Mouse (Mus musculus) megakaryocyte, adult 5-6 weeks (primary cell): ENCODE data around the gene Gstz1. TPM values are rescaled to one million over a fixed set of nuclear protein-coding genes. Genes with fewer than 3 reads are reported as not detected.
"Not testable (repeated sequence)": the region's sequence is repeated elsewhere in the genome, so short reads cannot be mapped to it uniquely, and the experiment has no call there.

Source experiments
- ATAC-seq: 2 replicates; pipeline ENCODE4 v1.8.0; 2016; ENCODE audit warnings: mild to moderate bottlenecking, inconsistent platforms; ENCODE audit not compliant: poor library complexity, severe bottlenecking
- total RNA-seq, 2 experiments: library from RNA; stranded (forward) in 1 of 2; stranded (reverse) in 1 of 2; fragments of 153-499, 151-499 nt in 1 of 2; fragments of 221-1000, 200-1000 nt in 1 of 2; gene quantifications; 2 replicates each; pipeline versions ENCODE4 v1.2.3 to v1.2.4; 2015 to 2017

The Gstz1 gene
- total RNA-seq (2015) = 9.7 and 10.6 TPM in 2 replicates
- total RNA-seq (2017) = 8.5 and 11.6 TPM in 2 replicates

DNA sequence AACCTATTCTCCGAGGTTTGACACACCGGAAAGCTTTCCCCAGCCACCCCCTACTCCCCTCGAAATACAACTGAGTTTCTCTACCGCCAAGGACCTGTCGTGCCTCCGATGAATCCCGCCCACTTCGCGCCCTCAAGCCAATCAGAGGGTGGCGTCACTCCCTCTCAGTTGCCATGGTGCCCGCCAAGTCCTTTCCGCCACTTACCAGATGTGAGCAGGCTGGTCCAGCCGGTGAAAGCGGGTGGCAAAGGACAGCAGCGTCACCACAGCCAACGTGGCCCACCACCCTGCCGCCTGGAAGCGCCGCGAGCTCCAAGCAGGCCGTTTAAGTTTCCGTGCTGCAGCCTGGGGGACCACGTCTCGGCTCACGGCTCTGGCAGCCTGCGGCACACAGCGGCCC is at the start of gene Gstz1:
Gstz1 (plus strand) TSS at position 200 of the 400 bp plus-strand sequence.
- peak; percentile 81 for ATAC-seq

DNA sequence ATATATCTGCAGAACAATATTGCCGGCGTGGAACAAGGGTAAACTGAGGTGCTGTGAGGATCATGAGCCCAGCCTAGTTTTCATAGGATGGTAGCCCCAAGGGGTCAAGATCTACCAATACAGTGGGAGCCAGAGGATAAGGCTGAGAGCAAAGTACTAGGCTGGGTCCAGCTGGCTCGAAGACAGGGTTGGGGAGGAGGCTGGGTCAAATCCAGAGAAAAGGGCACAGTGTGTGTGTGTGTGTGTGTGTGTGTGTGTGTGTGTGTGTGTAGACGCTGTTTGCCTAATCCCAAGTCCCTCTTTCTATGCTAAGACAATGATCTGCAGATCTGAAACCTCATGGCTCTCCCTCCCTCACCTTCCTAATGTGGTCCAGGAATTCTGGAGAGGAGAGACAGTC is 46.6 kb upstream of the Gstz1 start:
- ATAC-seq = no peak

DNA sequence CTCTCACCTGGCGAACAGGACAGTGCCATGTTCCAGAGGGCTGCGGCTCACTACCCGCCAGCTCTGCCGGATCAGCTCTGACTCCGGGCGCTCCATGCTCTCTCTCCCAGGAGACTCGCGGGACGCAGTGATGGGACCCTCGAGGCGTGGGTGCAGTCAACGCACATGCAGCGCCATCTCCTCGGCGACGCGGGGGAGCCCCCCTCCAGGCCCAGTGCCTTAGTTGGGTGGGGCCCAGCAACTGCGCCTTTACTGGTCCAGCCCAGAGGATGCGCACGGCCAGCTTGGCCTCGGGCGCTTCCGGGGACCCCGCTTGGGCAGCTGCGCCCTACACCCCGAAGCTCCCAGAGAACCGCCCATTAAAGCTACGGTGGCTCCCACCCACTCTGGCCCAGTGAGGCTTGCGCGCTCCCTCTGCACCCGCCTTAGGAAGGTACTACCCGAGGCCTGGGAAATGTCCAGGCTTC is 44.8 kb upstream of the Gstz1 start, which contains the start of gene Ngb:
Ngb (minus strand) TSS at position 375 of the 467 bp plus-strand sequence.
- ATAC-seq = no peak

DNA sequence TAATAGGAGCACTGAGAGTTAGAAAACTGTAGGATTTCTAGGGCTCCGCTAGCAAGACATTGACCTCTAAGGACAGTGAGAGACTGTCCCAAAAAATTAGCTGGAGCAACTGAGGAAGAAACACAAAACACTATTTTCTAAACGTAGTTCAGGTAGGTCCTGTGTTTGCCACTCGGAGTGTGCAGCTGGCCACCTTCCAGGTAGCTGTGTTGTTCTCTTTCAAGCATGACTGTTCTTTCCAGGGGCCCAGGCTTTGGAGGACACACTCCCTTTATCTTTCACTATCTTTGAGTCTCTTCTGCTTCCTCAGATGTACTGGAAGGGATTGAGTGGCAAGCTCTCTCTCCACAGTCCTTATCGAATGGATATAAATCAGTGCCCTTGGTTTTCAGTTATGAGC is 43.5 kb upstream of the Gstz1 start:
- no peak for ATAC-seq

DNA sequence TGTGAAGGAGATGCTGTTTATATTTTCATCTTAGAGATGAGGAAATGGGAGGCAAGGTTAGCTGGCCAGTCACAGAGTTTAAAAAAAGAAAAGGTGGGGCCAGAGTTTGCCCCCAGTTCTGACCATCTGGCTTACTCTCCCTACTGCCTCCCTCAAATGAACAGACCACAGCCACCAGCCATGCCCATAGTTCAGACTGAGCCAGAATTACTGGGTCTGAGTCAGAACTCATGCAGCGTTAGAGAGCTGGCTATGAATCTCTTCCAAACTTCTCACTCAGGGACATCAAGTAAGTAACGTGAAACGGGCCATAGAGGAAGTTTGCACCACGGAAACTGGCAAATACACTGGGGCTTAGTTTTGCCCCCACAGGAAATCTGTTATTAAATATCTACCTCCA is 42.2 kb upstream of the Gstz1 start:
- ATAC-seq = no peak

DNA sequence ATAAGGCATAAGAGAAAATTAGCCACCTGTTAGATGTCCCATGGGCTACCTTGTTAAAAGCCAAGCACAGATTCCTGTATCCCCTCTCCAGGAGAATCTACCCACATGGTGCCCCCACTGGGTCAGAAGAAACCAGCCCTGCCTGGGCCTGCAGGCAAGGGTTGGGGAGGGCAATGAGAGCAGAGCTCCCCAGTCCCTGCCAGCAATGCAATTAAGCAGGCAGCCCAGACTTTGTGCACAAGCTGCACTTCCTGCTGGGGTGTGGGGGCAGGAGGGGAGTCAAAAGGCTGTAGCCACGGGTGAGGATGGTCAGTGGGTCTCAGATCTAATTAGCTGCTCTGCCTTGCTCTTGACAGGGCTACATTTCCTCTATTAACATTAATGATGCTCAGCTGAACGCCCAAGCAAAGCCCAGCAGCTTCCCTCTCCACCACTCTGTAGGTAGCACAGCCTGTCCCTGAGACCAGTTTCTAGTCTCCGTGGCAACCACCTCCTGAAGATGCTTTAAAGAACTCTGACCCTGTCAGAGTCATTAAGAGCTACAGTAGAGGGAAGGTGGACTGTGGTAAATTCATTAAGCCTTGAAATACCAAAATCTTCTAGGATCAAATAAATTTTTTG is 39.5 kb upstream of the Gstz1 start:
- ATAC-seq = no peak

DNA sequence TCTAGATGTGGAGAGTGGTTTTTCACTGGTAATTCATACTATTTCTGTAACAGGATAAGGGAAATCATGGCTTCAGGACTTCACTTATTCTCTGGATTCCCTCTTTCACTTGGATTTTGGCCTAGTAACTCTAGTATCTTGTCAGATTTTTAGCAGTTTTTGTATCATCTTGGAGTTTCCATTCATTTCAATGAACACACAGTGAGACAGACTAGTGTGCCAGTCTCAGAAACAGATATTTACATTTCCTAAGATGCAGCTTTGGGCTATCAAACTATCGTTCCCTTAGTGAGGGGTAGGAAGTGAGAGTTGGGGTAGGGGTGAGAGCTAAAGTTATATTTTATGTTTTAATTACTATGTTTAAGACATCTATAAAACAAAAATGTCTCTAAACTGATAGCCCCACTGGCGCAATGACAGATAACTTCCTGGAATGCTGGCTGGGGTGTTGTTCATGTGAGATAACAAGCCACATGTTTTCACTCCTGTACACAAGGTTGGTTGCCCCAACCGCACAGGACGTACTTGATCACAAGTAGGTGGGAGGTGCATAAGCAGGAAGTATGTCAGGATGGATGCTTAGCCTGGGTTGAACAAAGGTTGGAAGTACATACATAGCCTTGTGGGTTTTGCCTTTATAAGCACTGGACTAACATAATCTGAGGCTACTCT is 24.9 kb upstream of the Gstz1 start:
- no peak for ATAC-seq

DNA sequence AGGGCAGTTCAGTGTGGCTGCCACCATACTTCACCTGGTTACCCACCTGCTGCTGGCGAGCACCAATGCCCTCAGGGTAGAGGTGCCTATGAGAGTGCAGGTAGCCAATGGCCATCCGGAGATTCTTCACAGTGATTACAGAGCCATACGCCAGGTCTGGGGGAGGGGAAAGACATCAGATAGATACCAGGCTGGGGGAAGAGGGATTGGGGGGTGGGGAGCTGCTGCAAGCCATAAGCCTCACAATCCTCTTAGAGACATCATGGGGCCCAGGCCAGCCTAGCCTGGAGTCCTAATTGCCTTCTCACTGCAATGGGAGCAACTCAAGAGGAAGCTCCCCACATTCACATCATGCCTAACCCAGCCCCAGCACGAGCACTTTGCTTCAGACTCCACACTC is 19.7 kb upstream of the Gstz1 start:
- no peak for ATAC-seq

DNA sequence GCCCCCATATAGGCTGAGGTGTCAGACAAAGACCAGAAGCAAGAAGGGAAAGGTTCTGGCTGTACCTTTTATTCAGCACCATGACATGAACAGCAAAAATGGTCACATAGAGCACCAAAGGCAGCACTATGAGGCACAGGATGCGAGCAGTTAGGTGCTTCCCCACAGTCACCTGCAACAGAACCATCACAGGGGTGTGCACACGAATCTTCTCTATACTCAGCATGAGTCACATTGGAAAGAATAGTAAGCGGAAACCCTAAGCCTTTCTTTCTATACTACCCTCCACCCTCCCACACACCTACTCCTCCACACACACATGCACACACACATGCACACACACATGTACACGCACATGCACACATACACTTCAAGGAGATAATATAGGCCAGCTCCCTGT is 16.7 kb upstream of the Gstz1 start:
- ATAC-seq = no peak

DNA sequence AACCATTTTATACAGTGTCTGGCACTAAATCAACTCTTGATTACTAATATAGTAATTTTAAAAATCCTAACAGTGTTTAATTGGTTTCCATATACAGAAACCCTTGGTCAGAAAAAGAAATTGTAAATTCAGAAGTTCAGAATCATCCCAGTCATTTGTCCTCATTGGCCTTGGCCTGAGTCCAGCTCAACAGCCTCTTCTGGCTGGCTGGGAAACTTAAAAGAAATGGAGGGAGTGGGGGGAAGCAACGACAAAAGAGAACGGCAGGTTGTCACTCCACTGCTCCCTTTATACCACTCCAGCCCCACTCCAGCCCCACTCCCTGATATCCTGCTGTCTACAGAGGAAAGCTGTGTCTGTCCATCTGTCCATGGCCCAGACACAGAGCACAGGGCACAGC is 15.8 kb upstream of the Gstz1 start:
- no peak for ATAC-seq

DNA sequence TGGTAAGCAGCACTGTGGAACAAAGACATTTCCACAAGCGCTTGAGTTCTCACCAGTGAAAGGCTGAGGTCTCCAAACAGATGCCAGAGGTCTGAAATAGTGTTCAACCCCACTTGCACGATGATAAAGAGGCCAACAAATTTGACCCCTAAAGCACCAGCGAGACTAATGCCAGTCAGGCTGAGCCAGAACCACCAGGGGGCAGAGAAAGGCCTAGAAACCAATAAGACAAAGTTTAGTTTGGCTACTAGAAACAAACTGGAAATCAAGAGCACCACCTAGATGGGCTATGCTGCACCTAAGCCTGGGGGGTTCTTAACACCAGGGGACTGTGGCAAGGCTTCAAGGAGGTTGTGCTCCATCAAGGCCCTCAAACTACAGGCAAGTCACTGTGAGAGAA is 15.3 kb upstream of the Gstz1 start:
- 0 out of 2 replicates have a peak, but pooled peaks have one; percentile 60 for ATAC-seq

DNA sequence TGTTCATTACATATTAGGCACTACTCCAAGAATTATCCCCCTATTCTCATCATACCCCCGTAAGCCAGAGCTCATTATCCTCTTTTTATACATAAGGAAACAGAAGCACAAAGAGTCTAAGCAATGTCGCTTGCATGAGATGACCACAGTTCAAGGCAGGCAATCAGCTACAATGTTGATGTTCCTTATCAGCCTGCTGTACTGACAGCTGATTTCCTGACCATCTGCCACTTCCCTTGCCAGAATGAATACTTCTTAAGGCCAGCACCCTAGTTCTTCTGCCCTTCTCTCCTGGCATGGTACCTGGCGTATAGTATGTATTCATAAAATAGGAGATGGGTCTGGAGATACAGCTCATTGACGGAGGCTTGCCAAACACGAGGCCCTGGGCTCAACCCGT is 14.8 kb upstream of the Gstz1 start:
- no peak for ATAC-seq

DNA sequence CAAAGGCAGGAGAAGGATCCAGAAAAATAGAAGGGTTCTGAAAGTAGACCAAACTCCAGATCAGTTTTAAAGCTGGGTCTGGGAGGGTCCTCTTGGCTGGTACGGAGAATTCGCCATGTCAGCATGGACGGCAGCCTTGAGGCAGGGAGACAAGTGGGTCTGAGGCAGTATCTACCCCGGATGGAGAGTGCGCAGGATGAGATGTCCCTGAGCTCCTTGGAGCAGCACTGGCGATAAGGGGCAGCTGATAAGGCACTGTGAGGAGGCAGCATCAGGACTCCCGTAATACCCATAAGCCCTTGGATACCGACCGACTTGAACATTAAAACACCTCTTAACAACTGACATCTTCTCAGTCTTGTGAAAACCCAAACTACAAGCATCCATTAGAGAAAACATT is 14.2 kb upstream of the Gstz1 start:
- ATAC-seq = no peak

DNA sequence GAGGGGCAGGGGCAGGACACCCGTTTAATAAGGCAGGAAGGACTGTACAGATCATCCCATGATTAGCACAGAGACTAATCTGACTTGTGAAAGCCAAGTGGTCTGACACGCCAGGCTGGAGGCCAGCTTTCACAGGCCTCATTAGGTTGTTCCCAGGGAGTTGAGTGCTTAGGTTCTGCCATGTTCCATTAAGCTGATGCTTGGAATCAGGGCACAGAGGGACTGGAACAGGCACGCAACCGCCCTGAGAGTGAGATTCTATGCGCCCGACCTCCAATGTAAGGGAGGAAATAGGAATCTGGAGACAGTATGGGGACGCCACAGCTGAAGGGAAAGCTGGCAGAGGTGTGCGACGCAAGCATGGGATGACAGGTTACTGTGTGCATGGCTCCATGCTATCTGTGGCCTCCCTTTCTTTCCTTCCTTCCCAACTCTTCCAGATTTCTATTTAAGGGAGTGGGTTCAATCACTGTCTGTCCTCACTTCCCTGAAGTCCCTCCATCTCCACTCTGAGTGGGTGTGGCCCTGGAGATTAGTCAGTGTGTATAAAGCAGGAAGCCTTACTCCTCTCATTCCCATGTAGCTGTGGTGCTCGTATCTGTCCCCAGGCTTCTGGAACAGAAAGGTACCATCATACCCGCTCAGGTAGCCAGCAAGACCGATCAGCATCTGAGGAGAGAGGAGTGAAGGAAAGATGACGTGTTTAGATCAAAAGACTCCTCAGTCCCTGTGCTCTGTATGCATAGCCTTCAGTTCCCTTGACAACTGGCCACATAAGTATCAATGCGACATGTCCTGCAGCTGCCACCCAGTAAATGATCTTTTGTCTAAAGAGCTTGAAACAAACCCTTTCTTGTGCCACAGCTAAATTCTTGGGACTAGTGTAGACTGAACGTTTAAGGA is 9.3 kb upstream of the Gstz1 start:
- ATAC-seq = no peak

DNA sequence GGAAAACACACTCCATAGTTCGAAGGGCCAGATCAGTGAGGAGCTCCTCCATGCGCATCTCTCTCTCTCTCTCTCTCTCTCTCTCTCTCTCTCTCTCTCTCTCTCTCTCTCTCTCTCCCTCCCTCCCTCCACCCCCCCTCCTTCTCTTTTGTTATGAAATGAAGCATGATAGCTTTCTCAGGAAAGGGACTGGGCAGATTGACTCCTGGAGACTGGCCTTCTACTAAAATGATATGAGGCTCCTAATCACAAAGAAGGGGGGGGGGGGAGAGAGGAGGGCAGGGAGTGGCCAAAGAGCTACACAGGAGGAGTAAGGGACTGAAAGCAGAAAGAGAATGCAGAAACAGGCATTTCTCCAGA is 8.6 kb upstream of the Gstz1 start:
- ATAC-seq = no peak

DNA sequence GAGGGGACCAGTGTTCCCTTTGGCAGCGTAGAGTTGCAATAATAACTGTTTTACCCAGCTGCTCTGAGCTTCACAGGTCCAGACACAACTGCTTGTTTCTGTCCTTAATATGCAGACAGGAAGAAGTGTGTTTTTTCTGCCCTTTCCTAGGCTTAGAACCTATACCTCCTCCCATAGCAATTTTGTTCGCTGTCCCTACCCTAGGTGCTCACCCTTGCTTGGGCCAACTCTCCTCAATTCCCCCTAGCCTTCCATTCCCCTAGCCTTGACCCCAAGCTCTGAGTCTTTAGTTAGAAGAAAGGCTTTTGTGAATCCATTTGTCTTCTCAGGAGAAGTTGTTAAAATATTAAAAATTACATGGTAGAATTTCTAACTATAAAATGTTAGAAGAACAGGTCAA is 8.2 kb upstream of the Gstz1 start:
- ATAC-seq = no peak

DNA sequence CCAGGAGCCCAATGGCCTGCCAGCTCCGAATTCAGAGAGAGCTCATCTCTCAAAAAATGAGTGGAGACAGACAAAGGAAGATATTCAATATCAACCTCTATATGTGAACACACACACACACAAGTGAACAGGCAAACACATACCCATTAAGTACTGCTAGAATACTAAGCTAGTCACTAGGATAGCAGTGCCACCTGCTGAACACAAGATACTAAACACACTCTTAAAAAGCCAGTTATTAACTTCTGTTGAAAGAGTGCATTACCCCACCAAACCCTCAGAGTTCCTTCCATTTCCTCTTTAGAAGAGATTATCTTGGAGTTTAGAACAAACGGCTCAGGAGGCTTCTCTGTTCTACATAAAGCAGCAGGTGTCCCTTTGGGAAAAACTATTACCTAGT is 4.8 kb upstream of the Gstz1 start:
- ATAC-seq = no peak

DNA sequence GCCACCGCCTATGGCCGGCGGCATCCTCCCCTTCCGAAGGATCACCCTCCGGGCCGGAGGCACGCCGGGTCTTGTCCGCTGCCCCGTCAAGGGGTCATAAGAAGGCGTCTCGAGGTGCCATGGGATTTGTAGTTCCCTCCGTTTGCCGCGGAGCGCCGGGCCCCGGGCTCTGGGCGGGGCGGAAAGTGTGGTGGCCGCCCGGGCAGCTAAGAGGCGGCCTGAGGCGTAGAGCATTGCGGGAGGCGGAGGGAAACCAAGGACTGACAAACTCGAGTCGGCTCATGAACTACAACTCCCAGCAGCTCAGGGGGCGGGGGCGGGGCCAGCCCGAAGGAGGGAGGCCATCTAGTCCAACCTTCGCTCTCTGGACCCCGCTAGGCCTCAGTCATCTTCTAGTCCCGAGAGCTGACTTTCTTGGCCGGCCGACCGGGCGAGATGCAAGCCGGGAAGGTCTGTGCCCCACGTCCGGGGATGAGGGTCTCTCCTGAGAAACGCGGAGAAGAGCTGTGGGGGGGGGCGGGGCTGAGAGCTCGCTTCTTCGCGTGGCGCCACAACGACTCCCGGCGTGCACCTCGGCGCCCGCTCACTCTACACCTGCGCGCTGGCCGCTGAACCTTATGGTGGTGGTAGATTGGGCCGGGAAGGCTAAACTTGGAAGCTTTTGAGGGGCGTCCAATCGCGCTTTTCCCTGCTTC is 577 bp downstream of the Gstz1 start, which contains the start of gene Pomt2:
Pomt2 (minus strand) TSS at position 574 of the 695 bp plus-strand sequence.
- ATAC-seq = peak; percentile 93

DNA sequence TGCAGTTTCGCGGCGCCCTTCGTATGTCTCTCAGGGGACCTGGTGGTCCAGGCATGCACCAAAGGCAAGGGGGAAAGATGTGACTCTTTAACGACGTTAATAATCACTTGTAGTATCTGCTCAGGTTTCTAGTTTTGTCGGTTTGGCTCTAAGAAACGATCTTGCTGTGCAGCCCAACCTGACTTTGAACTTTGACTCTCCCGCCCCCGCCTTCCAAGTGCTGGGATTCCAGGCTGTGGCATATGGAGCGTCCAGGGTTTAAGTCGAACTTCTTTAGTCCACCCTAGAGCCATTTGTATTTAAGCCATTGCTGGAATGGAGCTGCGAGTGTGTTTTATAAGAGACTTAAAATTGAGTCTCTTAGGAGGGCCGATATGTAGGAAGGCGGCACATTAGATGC is 1.2 kb downstream of the Gstz1 start:
- ATAC-seq = peak; percentile 3; the same call in 1 of the 2 replicates

DNA sequence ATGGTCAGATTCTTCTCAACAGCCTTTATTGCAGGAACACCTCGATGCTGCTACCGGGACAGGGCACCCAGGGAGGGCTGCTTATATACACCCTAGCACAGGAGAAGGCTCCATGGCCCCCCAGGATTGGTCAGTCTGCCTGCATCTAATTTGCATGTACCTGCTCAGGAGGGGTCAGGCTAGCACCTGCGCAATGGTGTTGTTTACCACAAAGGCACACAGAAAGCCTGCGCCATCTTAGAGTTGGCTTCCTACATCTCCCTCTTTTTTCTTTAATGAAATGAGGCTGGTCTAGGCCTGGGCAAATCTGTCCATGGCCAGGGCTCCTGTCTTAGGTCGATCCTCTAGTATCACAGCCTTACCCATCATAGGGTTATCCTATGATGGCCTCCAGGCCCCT is 2.5 kb downstream of the Gstz1 start:
- no peak for ATAC-seq

DNA sequence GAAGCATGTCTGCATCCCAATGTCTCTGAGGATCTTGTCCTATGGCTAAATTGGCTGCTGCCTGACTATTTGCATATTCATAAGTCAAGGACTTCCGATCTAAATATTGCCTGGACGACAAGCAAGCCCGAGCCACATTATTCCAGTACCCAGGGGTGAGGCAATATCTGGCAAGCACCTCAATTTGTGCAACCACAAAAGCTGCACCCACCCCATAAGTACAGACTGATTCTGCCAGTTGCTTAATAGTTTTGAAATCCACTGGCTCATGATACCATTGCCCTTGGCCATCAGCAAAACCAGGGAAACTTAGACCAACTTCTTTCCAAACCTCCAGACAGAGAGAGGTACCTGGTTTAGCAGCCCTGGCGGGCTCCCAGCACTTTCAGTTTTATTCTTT is 7.5 kb downstream of the Gstz1 start:
- not testable (repeated sequence) for ATAC-seq
